Mouse (Mus musculus) cerebellum, adult 2 months (tissue): ENCODE measurements around the gene Syt5. TPM values are rescaled to one million over a fixed set of nuclear protein-coding genes. Genes with fewer than 3 reads are reported as not detected.

Experiments used
- DNase-seq, 2 experiments: peaks; one replicate each; pipeline ENCODE4 v3.0.0; 2021
- H3K27ac ChIP-seq: fragments of 200-500 bp; 2 replicates; pipeline ENCODE4 v1.5.1; 2012; ENCODE audit warnings: low read length, control low read depth, inconsistent platforms; ENCODE audit not compliant: insufficient read depth
- H3K27me3 ChIP-seq: fragments of 200-500 bp; 2 replicates; pipeline ENCODE4 v1.6.1; 2012; ENCODE audit warnings: inconsistent platforms, mild to moderate bottlenecking, low read length, moderate library complexity; ENCODE audit not compliant: control insufficient read depth, insufficient read depth
- H3K4me1 ChIP-seq: fragments of 200-500 bp; 2 replicates; pipeline ENCODE4 v1.6.1; 2011; ENCODE audit warnings: low read length; ENCODE audit not compliant: control insufficient read depth, insufficient read depth
- H3K4me3 ChIP-seq: fragments of 200-500 bp; replicated peaks from 2 replicates; pipeline ENCODE3; 2011; ENCODE audit warnings: mild to moderate bottlenecking, low read depth, low read length, control low read depth; ENCODE audit not compliant: insufficient read depth
- CTCF ChIP-seq: fragments of 200-500 bp; IDR thresholded peaks from 2 replicates; pipeline ENCODE4 v1.5.1; 2011; ENCODE audit warnings: low read depth, mild to moderate bottlenecking, control low read depth, low read length, moderate library complexity, borderline replicate concordance; ENCODE audit not compliant: insufficient read depth
- POLR2A ChIP-seq: fragments of 200-500 bp; IDR thresholded peaks from 2 replicates; pipeline ENCODE4 v1.6.1; 2011; ENCODE audit warnings: low read length, control low read depth, borderline replicate concordance; ENCODE audit not compliant: insufficient read depth
- WGBS: fragments of 180-500 bp; shearing (Covaris S2); methylation state at CpG from one replicate; pipeline ENCODE4 v1.1.7; 2018; 5-methylcytosine and 5-hydroxymethylcytosine counted together
- polyA plus RNA-seq: library from polyadenylated mRNA; depleted of rRNA; stranded (reverse); fragments of >200 nt; gene quantifications from 2 replicates; pipeline ENCODE4 v1.2.3, GENCODE M21; 2012

Gene Syt5
- polyA plus RNA-seq, 1 experiment = 16.9 TPM

GRCm38 (mm10) chr7:4508062-4508738 is 39.1 kb downstream of the Syt5 start:
- H3K4me1 ChIP-seq = no peaks in the 10 kb centered on the region
- DNase-seq = no peak
- H3K27me3 ChIP-seq = no peaks in the 10 kb centered on the region
- no peak overlapping the region for H3K4me3 ChIP-seq
- TF ChIP-seq CTCF (peak; percentile 27; the same call in 1 of the 2 replicates), POLR2A (no peak)
- H3K27ac ChIP-seq = no peak overlapping the region
- WGBS = 66% methylated on average over 32 of the region's 32 CpGs

- DNase-seq = no peak
- H3K27ac ChIP-seq = no peak overlapping the region
- no peak overlapping the region for H3K4me3 ChIP-seq
- TF ChIP-seq CTCF = no peak
- TF ChIP-seq POLR2A = no peak
- no peaks in the 10 kb centered on the region for H3K4me1 ChIP-seq
- no peaks in the 10 kb centered on the region for H3K27me3 ChIP-seq
- WGBS = 63% methylated on average over 3 of the region's 4 CpGs
These were observed 40.1 kb downstream of the Syt5 start for GRCm38 (mm10) chr7:4507220-4507619.

GRCm38 (mm10) chr7:4504646-4505435 is 42.5 kb downstream of the Syt5 start:
- 44% methylated on average over 11 of the region's 11 CpGs for WGBS
- H3K27me3 ChIP-seq = no peaks in the 10 kb centered on the region

GRCm38 (mm10) chr7:4503858-4504257 is 43.5 kb downstream of the Syt5 start:
- H3K4me3 ChIP-seq = no peak overlapping the region
- TF ChIP-seq POLR2A (no peak), CTCF (no peak)
- no peak overlapping the region for H3K27ac ChIP-seq
- H3K4me1 ChIP-seq = peaks cover 12% of the 10 kb centered on the region
- WGBS = 81% methylated on average over 5 of the region's 5 CpGs
- no peaks in the 10 kb centered on the region for H3K27me3 ChIP-seq
- DNase-seq = no peak

More at GRCm38 (mm10) chr7:4504646-4505435, 42.5 kb downstream of the Syt5 start:
- Histone ChIP-seq H3K27ac (no peak overlapping the region), H3K4me1 (peaks cover 3% of the 10 kb centered on the region), H3K4me3 (no peak overlapping the region)
- TF ChIP-seq POLR2A (no peak), CTCF (no peak)
- no peak for DNase-seq

GRCm38 (mm10) chr7:4503100-4503499 is 44.2 kb downstream of the Syt5 start:
- 69% methylated on average over 4 of the region's 4 CpGs for WGBS

GRCm38 (mm10) chr7:4502421-4503090 is 44.8 kb downstream of the Syt5 start:
- Histone ChIP-seq H3K4me1 (peaks cover 14% of the 10 kb centered on the region), H3K4me3 (peak overlapping the region; percentile 99), H3K27me3 (no peaks in the 10 kb centered on the region), H3K27ac (no peak overlapping the region; the same call in 1 of the 2 replicates)
- TF ChIP-seq POLR2A (no peak), CTCF (no peak)
- 8% methylated on average over 14 of the region's 14 CpGs for WGBS
- DNase-seq = peak; percentile 50 to 87

More at GRCm38 (mm10) chr7:4503100-4503499, 44.2 kb downstream of the Syt5 start:
- peaks cover 14% of the 10 kb centered on the region for H3K4me1 ChIP-seq
- no peak overlapping the region for H3K27ac ChIP-seq
- no peaks in the 10 kb centered on the region for H3K27me3 ChIP-seq
- H3K4me3 ChIP-seq = no peak overlapping the region
- no peak for DNase-seq
- TF ChIP-seq POLR2A (no peak), CTCF (no peak)

GRCm38 (mm10) chr7:4501558-4502397 is 45.6 kb downstream of the Syt5 start, which contains the start of gene Ppp1r12c:
Gene Ppp1r12c (minus strand): TSS chr7:4501680.
- Histone ChIP-seq H3K27me3 (no peaks in the 10 kb centered on the region), H3K4me3 (peak within 1 kb of the TSS; percentile 99), H3K4me1 (peaks cover 14% of the 10 kb centered on the region), H3K27ac (peak within 1 kb of the TSS; percentile 97)
- peak; percentile 96 to 98 for DNase-seq
- TF ChIP-seq CTCF (no peak), POLR2A (peak; percentile 42; the same call in 1 of the 2 replicates)
- WGBS = under 1% methylated on average over 62 of the region's 62 CpGs
